Mouse (Mus musculus) stomach, embryonic 15.5 days (tissue): ENCODE measurements around the gene Catsperg1. TPM values are rescaled to one million over a fixed set of nuclear protein-coding genes. Genes with fewer than 3 reads are reported as not detected.
"Not testable (repeated sequence)": the region's sequence is repeated elsewhere in the genome, so short reads cannot be mapped to it uniquely, and the experiment has no call there.

Experiments
- ATAC-seq: fragments of 200-750 bp; cut with Nextera tagmentation; 2 replicates; pipeline ENCODE4 v1.8.0; 2017; ENCODE audit warnings: low read depth, moderate number of reproducible peaks, moderate TSS enrichment; ENCODE audit not compliant: insufficient read depth, low FRiP score
- H3K27ac ChIP-seq: fragments of 300-500 bp; sonication (generic); 2 replicates; pipeline ENCODE4 v1.5.1; 2015; ENCODE audit warnings: mild to moderate bottlenecking, inconsistent platforms
- H3K27me3 ChIP-seq: fragments of 300-500 bp; sonication (generic); replicated peaks from 2 replicates; pipeline ENCODE4 v1.6.1; 2015; ENCODE audit warnings: inconsistent platforms
- H3K36me3 ChIP-seq: fragments of 300-500 bp; sonication (generic); 2 replicates; pipeline ENCODE4 v1.6.1; 2015; ENCODE audit warnings: inconsistent platforms
- H3K4me1 ChIP-seq: fragments of 300-500 bp; sonication (generic); 2 replicates; pipeline ENCODE4 v1.6.1; 2015; ENCODE audit warnings: inconsistent platforms
- H3K4me2 ChIP-seq: fragments of 300-500 bp; sonication (generic); 2 replicates; pipeline ENCODE4 v1.6.1; 2015; ENCODE audit warnings: mild to moderate bottlenecking, inconsistent platforms
- H3K4me3 ChIP-seq: fragments of 300-500 bp; sonication (generic); replicated peaks from 2 replicates; pipeline ENCODE4 v1.5.1; 2015; ENCODE audit warnings: inconsistent platforms
- H3K9ac ChIP-seq: fragments of 300-500 bp; sonication (generic); 2 replicates; pipeline ENCODE4 v1.6.1; 2015; ENCODE audit warnings: inconsistent platforms
- H3K9me3 ChIP-seq: fragments of 300-500 bp; sonication (generic); 2 replicates; pipeline ENCODE4 v1.6.1; 2016; ENCODE audit warnings: inconsistent platforms
- WGBS: fragments of 180-500 bp; shearing (Covaris S2); methylation state at CpG from one replicate; pipeline ENCODE4 v1.1.7; 2015; 5-methylcytosine and 5-hydroxymethylcytosine counted together
- polyA plus RNA-seq: library from polyadenylated mRNA; unstranded; fragments of >200 nt; fragmentation: Nextera tagmentation; extraction: Ambion mirVana; gene quantifications from 2 replicates; pipeline ENCODE4 v1.2.1, GENCODE M21; 2015

Catsperg1 gene
- polyA plus RNA-seq, 1 experiment from 2014 or later, result 0.60 TPM

GRCm38 (mm10) chr7:29246015-29246414 lies 32.2 kb upstream of the Catsperg1 start:
- H3K9me3 ChIP-seq, result no peaks in the 10 kb centered on the region
- no peak overlapping the region for H3K4me2 ChIP-seq
- 56% methylated on average over 5 of the region's 5 CpGs for WGBS
- H3K27me3 ChIP-seq, result no peaks in the 10 kb centered on the region; the same call in 1 of the 2 replicates
- H3K9ac ChIP-seq, result no peak overlapping the region
- H3K4me3 ChIP-seq, result no peak overlapping the region
- ATAC-seq, result no peak
- H3K4me1 ChIP-seq, result peaks cover 29% of the 10 kb centered on the region
- no peak overlapping the region for H3K27ac ChIP-seq
- peaks cover 13% of the 10 kb centered on the region; the same call in 1 of the 2 replicates for H3K36me3 ChIP-seq

- WGBS, result 85% methylated on average over 7 of the region's 7 CpGs
- ATAC-seq, result no peak
- H3K27ac ChIP-seq, result no peak overlapping the region
Observed at GRCm38 (mm10) chr7:29244732-29245416, 31.0 kb upstream of the Catsperg1 start.

GRCm38 (mm10) chr7:29238019-29238967 lies 24.5 kb upstream of the Catsperg1 start, which contains the start of gene Yif1b:
Yif1b (plus strand) TSS chr7:29238329.
- Histone ChIP-seq H3K4me2 (peak within 1 kb of the TSS; percentile 80), H3K27me3 (no peaks in the 10 kb centered on the region), H3K9me3 (no peaks in the 10 kb centered on the region), H3K9ac (peak within 1 kb of the TSS; percentile 74), H3K27ac (peak within 1 kb of the TSS; percentile 96), H3K36me3 (no peaks in the 10 kb centered on the region), H3K4me1 (peaks cover 10% of the 10 kb centered on the region), H3K4me3 (peak within 1 kb of the TSS; percentile 73)
- under 1% methylated on average over 60 of the region's 60 CpGs for WGBS
- ATAC-seq, result peak; percentile 97

More at GRCm38 (mm10) chr7:29244732-29245416, 31.0 kb upstream of the Catsperg1 start:
- H3K36me3 ChIP-seq, result peaks cover 13% of the 10 kb centered on the region; the same call in 1 of the 2 replicates
- H3K9ac ChIP-seq, result no peak overlapping the region
- H3K4me3 ChIP-seq, result no peak overlapping the region
- H3K4me1 ChIP-seq, result peaks cover 29% of the 10 kb centered on the region
- no peak overlapping the region for H3K4me2 ChIP-seq
- no peaks in the 10 kb centered on the region; the same call in 1 of the 2 replicates for H3K27me3 ChIP-seq
- H3K9me3 ChIP-seq, result no peaks in the 10 kb centered on the region

GRCm38 (mm10) chr7:29237596-29237995 lies 23.8 kb upstream of the Catsperg1 start:
- not testable (repeated sequence) for H3K27me3 ChIP-seq, H3K36me3 ChIP-seq, H3K9me3 ChIP-seq, ATAC-seq
- WGBS, result 27% methylated on average over 6 of the region's 6 CpGs
- H3K27ac ChIP-seq, result peak overlapping the region; percentile 96
- peak overlapping the region; percentile 73 for H3K4me3 ChIP-seq
- H3K4me2 ChIP-seq, result peak overlapping the region; percentile 80
- H3K4me1 ChIP-seq, result peaks cover 10% of the 10 kb centered on the region
- peak overlapping the region; percentile 34; the same call in 1 of the 2 replicates for H3K9ac ChIP-seq

GRCm38 (mm10) chr7:29236593-29236992 lies 22.8 kb upstream of the Catsperg1 start:
- H3K9ac ChIP-seq, result no peak overlapping the region
- H3K27me3 ChIP-seq, result peaks cover 7% of the 10 kb centered on the region; the same call in 1 of the 2 replicates
- H3K4me1 ChIP-seq, result peaks cover 15% of the 10 kb centered on the region
- H3K27ac ChIP-seq, result no peak overlapping the region
- no peak for ATAC-seq
- no peaks in the 10 kb centered on the region for H3K9me3 ChIP-seq
- no peak overlapping the region for H3K4me3 ChIP-seq
- WGBS, result 77% methylated on average over 4 of the region's 4 CpGs
- H3K4me2 ChIP-seq, result no peak overlapping the region
- H3K36me3 ChIP-seq, result no peaks in the 10 kb centered on the region

- no peaks in the 10 kb centered on the region for H3K36me3 ChIP-seq
- ATAC-seq, result no peak
- H3K4me3 ChIP-seq, result no peak overlapping the region
- H3K27ac ChIP-seq, result no peak overlapping the region
- 81% methylated on average over 5 of the region's 5 CpGs for WGBS
- no peak overlapping the region for H3K4me2 ChIP-seq
- peaks cover 15% of the 10 kb centered on the region for H3K4me1 ChIP-seq
- H3K27me3 ChIP-seq, result peaks cover 10% of the 10 kb centered on the region; the same call in 1 of the 2 replicates
- H3K9ac ChIP-seq, result no peak overlapping the region
- H3K9me3 ChIP-seq, result no peaks in the 10 kb centered on the region
Observed at GRCm38 (mm10) chr7:29234661-29235060, 20.8 kb upstream of the Catsperg1 start.

- ATAC-seq, result no peak
- Histone ChIP-seq H3K9me3 (no peaks in the 10 kb centered on the region), H3K4me2 (no peak overlapping the region), H3K36me3 (no peaks in the 10 kb centered on the region), H3K4me1 (peaks cover 8% of the 10 kb centered on the region), H3K4me3 (no peak overlapping the region), H3K9ac (no peak overlapping the region), H3K27ac (no peak overlapping the region), H3K27me3 (peaks cover 10% of the 10 kb centered on the region; the same call in 1 of the 2 replicates)
- 43% methylated on average over 6 of the region's 6 CpGs for WGBS
Observed at GRCm38 (mm10) chr7:29233745-29234144, 19.9 kb upstream of the Catsperg1 start.

GRCm38 (mm10) chr7:29232247-29233013 lies 18.6 kb upstream of the Catsperg1 start, which contains the start of gene Kcnk6:
Kcnk6 (minus strand) TSS chr7:29232515.
- Histone ChIP-seq H3K27me3 (peaks cover 10% of the 10 kb centered on the region; the same call in 1 of the 2 replicates), H3K4me1 (peaks cover 5% of the 10 kb centered on the region; the same call in 1 of the 2 replicates), H3K36me3 (no peaks in the 10 kb centered on the region), H3K4me2 (peak within 1 kb of the TSS; percentile 99), H3K27ac (no peak within 1 kb of the TSS), H3K9ac (peak within 1 kb of the TSS; percentile 63), H3K9me3 (no peaks in the 10 kb centered on the region), H3K4me3 (peak within 1 kb of the TSS; percentile 66)
- WGBS, result under 1% methylated on average over 62 of the region's 62 CpGs
- no peak for ATAC-seq

GRCm38 (mm10) chr7:29231517-29231916 lies 17.7 kb upstream of the Catsperg1 start:
- Histone ChIP-seq H3K9ac (0 out of 2 replicates have a peak overlapping the region, but pooled peaks have one; percentile 63), H3K4me1 (peaks cover 5% of the 10 kb centered on the region; the same call in 1 of the 2 replicates), H3K27me3 (peaks cover 10% of the 10 kb centered on the region; the same call in 1 of the 2 replicates), H3K9me3 (no peaks in the 10 kb centered on the region), H3K4me3 (peak overlapping the region; percentile 66), H3K36me3 (no peaks in the 10 kb centered on the region), H3K4me2 (peak overlapping the region; percentile 99), H3K27ac (no peak overlapping the region)
- ATAC-seq, result no peak
- WGBS, result 60% methylated on average over 3 of the region's 3 CpGs

- Histone ChIP-seq H3K9me3 (no peaks in the 10 kb centered on the region), H3K36me3 (no peaks in the 10 kb centered on the region), H3K9ac (no peak overlapping the region), H3K4me1 (peaks cover 5% of the 10 kb centered on the region; the same call in 1 of the 2 replicates), H3K4me3 (no peak overlapping the region), H3K4me2 (no peak overlapping the region), H3K27ac (no peak overlapping the region), H3K27me3 (peaks cover 10% of the 10 kb centered on the region; the same call in 1 of the 2 replicates)
- 45% methylated on average over 3 of the region's 3 CpGs for WGBS
- ATAC-seq, result no peak
Observed at GRCm38 (mm10) chr7:29230560-29230959, 16.7 kb upstream of the Catsperg1 start.

GRCm38 (mm10) chr7:29228202-29228601 lies 14.4 kb upstream of the Catsperg1 start:
- Histone ChIP-seq H3K27ac (no peak overlapping the region), H3K27me3 (peaks cover 10% of the 10 kb centered on the region; the same call in 1 of the 2 replicates), H3K36me3 (no peaks in the 10 kb centered on the region), H3K9ac (no peak overlapping the region), H3K4me3 (no peak overlapping the region), H3K9me3 (no peaks in the 10 kb centered on the region), H3K4me2 (no peak overlapping the region), H3K4me1 (peaks cover 5% of the 10 kb centered on the region; the same call in 1 of the 2 replicates)
- no peak for ATAC-seq
- 68% methylated on average over 4 of the region's 4 CpGs for WGBS
